Mouse (Mus musculus) embryonic fibroblast, embryonic 13.5 days (primary cell): ENCODE data around the gene Ctse. TPM values are rescaled to one million over a fixed set of nuclear protein-coding genes. Genes with fewer than 3 reads are reported as not detected.

Experiments
- H3K27ac ChIP-seq: 2 replicates; pipeline ENCODE4 v1.5.1; 2012; ENCODE audit warnings: low read length, control low read depth, inconsistent platforms; ENCODE audit not compliant: insufficient read depth
- H3K4me1 ChIP-seq: 2 replicates; pipeline ENCODE4 v1.6.1; 2011; ENCODE audit warnings: low read length; ENCODE audit not compliant: control insufficient read depth, insufficient read depth
- H3K4me3 ChIP-seq: 2 replicates; pipeline ENCODE4 v1.5.1; 2011; ENCODE audit warnings: mild to moderate bottlenecking, control low read depth, low read length; ENCODE audit not compliant: insufficient read depth
- CTCF ChIP-seq: IDR thresholded peaks from 2 replicates; pipeline ENCODE4 v1.5.1; 2011; ENCODE audit warnings: mild to moderate bottlenecking, control low read depth, low read length, moderate library complexity, borderline replicate concordance; ENCODE audit not compliant: insufficient read depth
- POLR2A ChIP-seq: IDR thresholded peaks from 2 replicates; pipeline ENCODE4 v1.6.1; 2011; ENCODE audit warnings: low read depth, mild to moderate bottlenecking, control low read depth, low read length, moderate library complexity
- polyA plus RNA-seq: library from polyadenylated mRNA; stranded (reverse); fragments of >200 nt; gene quantifications from 2 replicates; pipeline ENCODE4 v1.2.4, GENCODE M21; 2011; ENCODE audit warnings: low read depth; ENCODE audit not compliant: missing spikeins, insufficient read length

Ctse gene
- polyA plus RNA-seq, 1 experiment: not detected

GRCm38 (mm10) chr1:131698770-131699169 is 60.7 kb downstream of the Ctse start:
- Histone ChIP-seq H3K4me1 (peaks cover 7% of the 10 kb centered on the region; the same call in 1 of the 2 replicates), H3K4me3 (no peak overlapping the region), H3K27ac (no peak overlapping the region)
- no peak for TF ChIP-seq CTCF
- no peak for TF ChIP-seq POLR2A

GRCm38 (mm10) chr1:131699642-131700041 is 61.5 kb downstream of the Ctse start:
- TF ChIP-seq POLR2A (no peak), CTCF (no peak)
- no peak overlapping the region for H3K27ac ChIP-seq
- H3K4me1 ChIP-seq: peaks cover 7% of the 10 kb centered on the region; the same call in 1 of the 2 replicates
- no peak overlapping the region for H3K4me3 ChIP-seq

- H3K27ac ChIP-seq: no peak overlapping the region
- no peak overlapping the region for H3K4me3 ChIP-seq
- H3K4me1 ChIP-seq: peaks cover 7% of the 10 kb centered on the region; the same call in 1 of the 2 replicates
- TF ChIP-seq POLR2A: no peak
- TF ChIP-seq CTCF: no peak
Measured at GRCm38 (mm10) chr1:131700447-131700846, 62.3 kb downstream of the Ctse start.

GRCm38 (mm10) chr1:131701391-131701790 is 63.3 kb downstream of the Ctse start:
- Histone ChIP-seq H3K27ac (no peak overlapping the region), H3K4me1 (peaks cover 7% of the 10 kb centered on the region; the same call in 1 of the 2 replicates), H3K4me3 (no peak overlapping the region)
- TF ChIP-seq CTCF: no peak
- no peak for TF ChIP-seq POLR2A

GRCm38 (mm10) chr1:131702094-131702766 is 64.1 kb downstream of the Ctse start:
- Histone ChIP-seq H3K27ac (no peak overlapping the region), H3K4me1 (peaks cover 7% of the 10 kb centered on the region; the same call in 1 of the 2 replicates), H3K4me3 (no peak overlapping the region)
- TF ChIP-seq CTCF (no peak), POLR2A (no peak)

GRCm38 (mm10) chr1:131703482-131703881 is 65.4 kb downstream of the Ctse start:
- H3K4me1 ChIP-seq: peaks cover 7% of the 10 kb centered on the region; the same call in 1 of the 2 replicates
- no peak overlapping the region for H3K4me3 ChIP-seq
- no peak overlapping the region for H3K27ac ChIP-seq
- TF ChIP-seq CTCF: no peak
- no peak for TF ChIP-seq POLR2A

GRCm38 (mm10) chr1:131708338-131708737 is 70.2 kb downstream of the Ctse start:
- Histone ChIP-seq H3K27ac (no peak overlapping the region), H3K4me3 (no peak overlapping the region), H3K4me1 (peaks cover 2% of the 10 kb centered on the region; the same call in 1 of the 2 replicates)
- TF ChIP-seq CTCF (peak; percentile 70), POLR2A (no peak)

- no peak overlapping the region for H3K27ac ChIP-seq
- H3K4me3 ChIP-seq: no peak overlapping the region
- no peaks in the 10 kb centered on the region for H3K4me1 ChIP-seq
- TF ChIP-seq POLR2A (no peak), CTCF (no peak)
Measured at GRCm38 (mm10) chr1:131711518-131711917, 73.4 kb downstream of the Ctse start.

GRCm38 (mm10) chr1:131712386-131712785 is 74.3 kb downstream of the Ctse start:
- no peak overlapping the region for H3K4me3 ChIP-seq
- H3K27ac ChIP-seq: no peak overlapping the region
- no peaks in the 10 kb centered on the region for H3K4me1 ChIP-seq
- TF ChIP-seq POLR2A: no peak
- no peak for TF ChIP-seq CTCF

- no peak for TF ChIP-seq CTCF
- TF ChIP-seq POLR2A: no peak
- H3K27ac ChIP-seq: no peak overlapping the region
- no peak overlapping the region for H3K4me3 ChIP-seq
- H3K4me1 ChIP-seq: no peaks in the 10 kb centered on the region
Measured at GRCm38 (mm10) chr1:131714388-131715337, 76.6 kb downstream of the Ctse start.
